Mouse (Mus musculus) activated CD4-positive, CD25-positive, alpha-beta regulatory T cell (primary cell): ENCODE measurements around the gene Prtn3. TPM values are rescaled to one million over a fixed set of nuclear protein-coding genes. Genes with fewer than 3 reads are reported as not detected.

ENCODE experiments used
- polyA plus RNA-seq, 2 experiments: library from polyadenylated mRNA; unstranded; fragments of 100-300 nt; shearing (Covaris generic); gene quantifications; one replicate each; pipeline ENCODE4 v1.2.1; 2017

The Prtn3 gene
- not detected for polyA plus RNA-seq

GRCm38 (mm10) chr10:79874290-79874862 lies at the start of gene Prtn3, which contains the start of gene Plppr3:
TSS of gene Prtn3 (plus strand) at chr10:79874476.
TSS of gene Plppr3 (minus strand) at chr10:79874634.

GRCm38 (mm10) chr10:79853860-79854795 lies 20.1 kb upstream of the Prtn3 start, which contains the start of gene Ptbp1:
TSS of gene Ptbp1 (plus strand) at chr10:79854427.

GRCm38 (mm10) chr10:79886054-79886453 lies 11.8 kb downstream of the Prtn3 start, which contains the start of gene Elane:
TSS of gene Elane (plus strand) at chr10:79886247.

GRCm38 (mm10) chr10:79890670-79891069 lies 16.4 kb downstream of the Prtn3 start, which contains the start of gene Cfd:
TSS of gene Cfd (plus strand) at chr10:79890853.

GRCm38 (mm10) chr10:79908167-79909091 lies 34.2 kb downstream of the Prtn3 start, which contains the start of gene Med16:
TSS of gene Med16 (minus strand) at chr10:79908923.

GRCm38 (mm10) chr10:79910556-79910955 lies 36.3 kb downstream of the Prtn3 start, which contains the start of gene Gm26602:
TSS of gene Gm26602 (plus strand) at chr10:79910856.

DNA sequence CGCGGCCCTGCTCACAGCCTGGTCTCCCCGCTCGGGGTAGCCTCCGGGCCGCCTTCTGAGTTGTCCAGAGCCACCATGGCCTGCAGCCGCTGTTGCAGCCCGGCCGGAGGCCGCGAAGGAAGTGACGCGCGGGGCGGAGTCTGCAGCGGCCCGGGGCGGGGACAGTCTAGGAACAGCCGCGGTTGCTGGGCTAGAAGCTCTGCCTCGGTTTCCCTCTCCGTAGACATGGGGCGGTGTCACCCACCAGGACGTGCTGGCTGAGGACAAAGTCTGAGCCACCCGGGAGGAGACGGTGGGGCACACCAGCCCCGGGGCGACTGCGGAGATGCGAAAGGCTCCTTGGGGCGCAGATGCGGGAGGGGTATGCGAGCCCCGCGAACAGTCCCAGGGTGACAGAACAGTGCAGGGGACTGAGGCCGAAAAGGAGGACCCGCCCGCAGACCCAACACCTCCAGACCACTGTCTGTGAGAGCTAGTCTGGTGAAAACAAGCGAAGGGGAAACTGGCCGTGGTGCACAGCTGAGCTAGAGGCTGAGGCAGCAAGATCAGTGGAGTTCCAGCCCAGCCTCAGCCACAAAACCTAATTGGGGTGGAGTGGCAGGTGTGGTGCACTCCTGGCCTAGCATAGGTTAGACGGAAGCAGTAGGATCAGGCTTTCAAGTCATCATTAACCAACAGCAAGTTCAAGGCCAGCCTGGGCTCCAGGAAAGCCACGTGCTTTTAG lies 42.7 kb downstream of the Prtn3 start, which contains the start of gene Kiss1r:
Gene Kiss1r (plus strand): TSS at position 164 of the 724 bp plus-strand sequence.

DNA sequence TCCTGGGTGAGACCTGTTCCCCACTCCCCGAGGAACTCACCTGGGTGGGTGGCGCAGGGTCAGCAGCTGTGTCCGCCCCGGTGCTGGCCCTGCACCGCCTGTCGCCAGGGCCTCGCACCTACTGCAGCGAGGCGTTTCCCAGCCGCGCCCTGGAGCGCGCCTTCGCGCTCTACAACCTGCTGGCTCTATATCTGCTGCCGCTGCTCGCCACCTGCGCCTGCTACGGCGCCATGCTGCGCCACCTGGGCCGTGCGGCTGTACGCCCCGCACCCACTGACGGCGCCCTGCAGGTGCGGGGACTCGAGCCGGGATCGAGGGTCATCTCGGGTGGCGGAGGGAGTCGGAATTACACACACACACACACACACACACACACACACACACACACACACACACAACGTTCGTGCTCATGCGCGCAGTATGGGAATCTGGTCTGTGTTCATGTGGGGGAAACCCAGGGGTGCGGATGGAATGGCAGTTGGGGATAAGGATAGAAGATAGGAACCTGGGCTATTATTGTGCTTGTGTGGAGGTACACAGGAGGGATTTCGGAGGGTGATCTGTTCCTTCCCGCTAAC lies 46.8 kb downstream of the Prtn3 start, which contains the start of gene R3hdm4:
Gene R3hdm4 (minus strand): TSS at position 251 of the 578 bp plus-strand sequence.

GRCm38 (mm10) chr10:79926491-79927323 lies 52.4 kb downstream of the Prtn3 start, which contains the start of gene Arid3a:
TSS of gene Arid3a (plus strand) at chr10:79927043.

Other genes starting within 250 kb of the Prtn3 start
- gene Shc2, start 236.6 kb upstream of the Prtn3 start, polyA plus RNA-seq: under 1 TPM in 1 of 2 experiments, not detected in 1; 0.05 TPM
- not detected for gene Odf3l2, start 228.7 kb upstream of the Prtn3 start, polyA plus RNA-seq
- gene Madcam1, start 209.9 kb upstream of the Prtn3 start, polyA plus RNA-seq: under 1 TPM; 0.32 to 0.51 TPM
- gene Tpgs1, start 205.1 kb upstream of the Prtn3 start, polyA plus RNA-seq: 10 to 100 TPM; 58.4 to 61.8 TPM
- gene Cdc34, start 192.3 kb upstream of the Prtn3 start, polyA plus RNA-seq: 100 to 1,000 TPM; 104 to 107 TPM
- gene Gzmm, start 185.5 kb upstream of the Prtn3 start, polyA plus RNA-seq: 1 to 10 TPM; 1.2 to 1.5 TPM
- 100 to 1,000 TPM; 226 to 283 TPM for gene Bsg, start 170.0 kb upstream of the Prtn3 start, polyA plus RNA-seq
- under 1 TPM; 0.13 to 0.23 TPM for gene Hcn2, start 157.8 kb upstream of the Prtn3 start, polyA plus RNA-seq
- 10 to 100 TPM; 29.5 to 32.3 TPM for gene Polrmt, start 127.9 kb upstream of the Prtn3 start, polyA plus RNA-seq
- gene Fgf22, start 119.4 kb upstream of the Prtn3 start, polyA plus RNA-seq: under 1 TPM; 0.12 to 0.33 TPM
- 10 to 100 TPM; 47.0 to 58.4 TPM for gene Rnf126, start 107.5 kb upstream of the Prtn3 start, polyA plus RNA-seq
- under 1 TPM; 0.55 to 0.81 TPM for gene Fstl3, start 97.2 kb upstream of the Prtn3 start, polyA plus RNA-seq
- gene Prss57, start 83.5 kb upstream of the Prtn3 start, polyA plus RNA-seq: under 1 TPM; 0.23 to 0.55 TPM
- 1 to 10 TPM; 2.1 to 3.4 TPM for gene Palm, start 80.9 kb upstream of the Prtn3 start, polyA plus RNA-seq
- gene Misp, start 53.5 kb upstream of the Prtn3 start, polyA plus RNA-seq: 1 to 10 TPM in 1 of 2 experiments, not detected in 1; 1.1 TPM
- gene Ptbp1, start 20.0 kb upstream of the Prtn3 start, polyA plus RNA-seq: 100 to 1,000 TPM; 242 to 297 TPM
- 1 to 10 TPM; 2.5 to 3.6 TPM for gene Plppr3, start 158 bp downstream of the Prtn3 start, polyA plus RNA-seq
- not detected for gene Elane, start 11.8 kb downstream of the Prtn3 start, polyA plus RNA-seq
- not detected for gene Cfd, start 16.4 kb downstream of the Prtn3 start, polyA plus RNA-seq
- gene Med16, start 34.4 kb downstream of the Prtn3 start, polyA plus RNA-seq: 10 to 100 TPM; 27.8 to 35.8 TPM
- gene Gm26602, start 36.4 kb downstream of the Prtn3 start, polyA plus RNA-seq: 10 to 100 TPM; 16.0 to 34.9 TPM
- under 1 TPM; 0.47 to 0.56 TPM for gene Kiss1r, start 42.5 kb downstream of the Prtn3 start, polyA plus RNA-seq
- gene R3hdm4, start 46.7 kb downstream of the Prtn3 start, polyA plus RNA-seq: 100 to 1,000 TPM; 188 to 197 TPM
- 10 to 100 TPM in 1 of 2 experiments, 1 to 10 TPM in 1; 7.0 to 15.0 TPM for gene Arid3a, start 52.6 kb downstream of the Prtn3 start, polyA plus RNA-seq
- gene Wdr18, start 85.7 kb downstream of the Prtn3 start, polyA plus RNA-seq: 10 to 100 TPM; 52.3 to 56.5 TPM
- under 1 TPM; 0.13 to 0.28 TPM for gene Grin3b, start 96.2 kb downstream of the Prtn3 start, polyA plus RNA-seq
- 10 to 100 TPM; 24.8 to 28.5 TPM for gene Tmem259, start 109.9 kb downstream of the Prtn3 start, polyA plus RNA-seq
- gene Cnn2, start 114.1 kb downstream of the Prtn3 start, polyA plus RNA-seq: 100 to 1,000 TPM; 650 to 940 TPM
- 10 to 100 TPM; 21.2 to 46.3 TPM for gene Abca7, start 122.0 kb downstream of the Prtn3 start, polyA plus RNA-seq
- 100 to 1,000 TPM; 587 to 734 TPM for gene Arhgap45, start 142.2 kb downstream of the Prtn3 start, polyA plus RNA-seq
- gene Polr2e, start 165.3 kb downstream of the Prtn3 start, polyA plus RNA-seq: 100 to 1,000 TPM; 167 to 199 TPM
- gene Gpx4, start 172.7 kb downstream of the Prtn3 start, polyA plus RNA-seq: 100 to 1,000 TPM; 438 to 449 TPM
- gene Sbno2, start 231.1 kb downstream of the Prtn3 start, polyA plus RNA-seq: 10 to 100 TPM; 34.5 to 48.9 TPM
- gene Stk11, start 241.3 kb downstream of the Prtn3 start, polyA plus RNA-seq: 10 to 100 TPM; 32.3 to 56.4 TPM